Mouse (Mus musculus) monocyte, adult 2 months (primary cell): ENCODE results near the gene Btbd35f7.
"Not testable (repeated sequence)": the region's sequence is repeated elsewhere in the genome, so short reads cannot be mapped to it uniquely, and the experiment has no call there.

Source experiments
- DNase-seq, 2 experiments: peaks; one replicate each; pipeline ENCODE4 v3.0.0; 2022; ENCODE audit warnings: low spot score in 2 of 2, low read depth in 1 of 2

Gene Btbd35f7

GRCm38 (mm10) chrX:5668767-5669166, at the start of gene Btbd35f7:
TSS of gene Btbd35f7 (plus strand) at chrX:5669067.
- DNase-seq = not testable (repeated sequence)
